Mouse (Mus musculus): ENCODE measurements around the gene Isyna1. TPM values are rescaled to one million over a fixed set of nuclear protein-coding genes. Genes with fewer than 3 reads are reported as not detected.

Isyna1 gene
- polyA plus RNA-seq, 1 experiment, result 77.2 TPM

- no peak overlapping the region for H3K27ac ChIP-seq (ENCODE audit: insufficient read depth, low read length)
- H3K4me3 ChIP-seq (ENCODE audit: insufficient read depth, low read length), result no peak overlapping the region
- 0 out of 2 replicates have a peak, but pooled peaks cover 3% of the 10 kb centered on the region for H3K4me1 ChIP-seq (ENCODE audit: control insufficient read depth, insufficient read depth, low read length)
- TF ChIP-seq POLR2A (IDR thresholded peaks at IDR 0.05; ENCODE audit: extremely low read depth, insufficient read depth, low read length) (no peak), CTCF (IDR thresholded peaks at IDR 0.05; ENCODE audit: extremely low read depth, insufficient read depth, low read length) (no peak)
These were observed 5.5 kb downstream of the Isyna1 start for GRCm38 (mm10) chr8:70599507-70600290.

GRCm38 (mm10) chr8:70600473-70601270, 6.5 kb downstream of the Isyna1 start:
- no peak overlapping the region for H3K4me3 ChIP-seq (ENCODE audit: insufficient read depth, low read length)
- peak overlapping the region; percentile 85 for H3K27ac ChIP-seq (ENCODE audit: insufficient read depth, low read length)
- no peak for TF ChIP-seq CTCF (IDR thresholded peaks at IDR 0.05; ENCODE audit: extremely low read depth, insufficient read depth, low read length)
- TF ChIP-seq POLR2A (IDR thresholded peaks at IDR 0.05; ENCODE audit: extremely low read depth, insufficient read depth, low read length), result no peak
- 0 out of 2 replicates have a peak, but pooled peaks cover 3% of the 10 kb centered on the region for H3K4me1 ChIP-seq (ENCODE audit: control insufficient read depth, insufficient read depth, low read length)

GRCm38 (mm10) chr8:70601271-70601649, 7.1 kb downstream of the Isyna1 start:
- TF ChIP-seq CTCF (IDR thresholded peaks at IDR 0.05; ENCODE audit: extremely low read depth, insufficient read depth, low read length), result no peak
- no peak for TF ChIP-seq POLR2A (IDR thresholded peaks at IDR 0.05; ENCODE audit: extremely low read depth, insufficient read depth, low read length)

GRCm38 (mm10) chr8:70602139-70602811, 8.1 kb downstream of the Isyna1 start:
- Histone ChIP-seq H3K27ac (ENCODE audit: insufficient read depth, low read length) (no peak overlapping the region), H3K4me1 (ENCODE audit: control insufficient read depth, insufficient read depth, low read length) (0 out of 2 replicates have a peak, but pooled peaks cover 3% of the 10 kb centered on the region), H3K4me3 (ENCODE audit: insufficient read depth, low read length) (no peak overlapping the region)
- no peak for TF ChIP-seq CTCF (IDR thresholded peaks at IDR 0.05; ENCODE audit: extremely low read depth, insufficient read depth, low read length)
- TF ChIP-seq POLR2A (IDR thresholded peaks at IDR 0.05; ENCODE audit: extremely low read depth, insufficient read depth, low read length), result no peak

More at GRCm38 (mm10) chr8:70601271-70601649, 7.1 kb downstream of the Isyna1 start:
- no peak overlapping the region for H3K4me3 ChIP-seq (ENCODE audit: insufficient read depth, low read length)
- H3K4me1 ChIP-seq (ENCODE audit: control insufficient read depth, insufficient read depth, low read length), result 0 out of 2 replicates have a peak, but pooled peaks cover 3% of the 10 kb centered on the region
- 0 out of 2 replicates have a peak overlapping the region, but pooled peaks have one; percentile 38 for H3K27ac ChIP-seq (ENCODE audit: insufficient read depth, low read length)

GRCm38 (mm10) chr8:70604558-70604957, 10.4 kb downstream of the Isyna1 start:
- no peak overlapping the region for H3K27ac ChIP-seq (ENCODE audit: insufficient read depth, low read length)

GRCm38 (mm10) chr8:70605871-70606779, 12.0 kb downstream of the Isyna1 start:
- H3K27ac ChIP-seq (ENCODE audit: insufficient read depth, low read length), result no peak overlapping the region
- peak overlapping the region; percentile 92; the same call in 1 of the 2 replicates for H3K4me3 ChIP-seq (ENCODE audit: insufficient read depth, low read length)
- TF ChIP-seq POLR2A (IDR thresholded peaks at IDR 0.05; ENCODE audit: extremely low read depth, insufficient read depth, low read length), result no peak
- no peak for TF ChIP-seq CTCF (IDR thresholded peaks at IDR 0.05; ENCODE audit: extremely low read depth, insufficient read depth, low read length)
- peaks cover 6% of the 10 kb centered on the region for H3K4me1 ChIP-seq (ENCODE audit: control insufficient read depth, insufficient read depth, low read length)

More at GRCm38 (mm10) chr8:70604558-70604957, 10.4 kb downstream of the Isyna1 start:
- no peak overlapping the region for H3K4me3 ChIP-seq (ENCODE audit: insufficient read depth, low read length)
- peaks cover 7% of the 10 kb centered on the region; the same call in 1 of the 2 replicates for H3K4me1 ChIP-seq (ENCODE audit: control insufficient read depth, insufficient read depth, low read length)
- TF ChIP-seq POLR2A (IDR thresholded peaks at IDR 0.05; ENCODE audit: extremely low read depth, insufficient read depth, low read length) (no peak), CTCF (IDR thresholded peaks at IDR 0.05; ENCODE audit: extremely low read depth, insufficient read depth, low read length) (no peak)

GRCm38 (mm10) chr8:70606780-70607602, 12.8 kb downstream of the Isyna1 start:
- no peak overlapping the region for H3K27ac ChIP-seq (ENCODE audit: insufficient read depth, low read length)
- peak overlapping the region; percentile 92 for H3K4me3 ChIP-seq (ENCODE audit: insufficient read depth, low read length)
- TF ChIP-seq CTCF (IDR thresholded peaks at IDR 0.05; ENCODE audit: extremely low read depth, insufficient read depth, low read length) (no peak), POLR2A (IDR thresholded peaks at IDR 0.05; ENCODE audit: extremely low read depth, insufficient read depth, low read length) (no peak)
- peaks cover 6% of the 10 kb centered on the region for H3K4me1 ChIP-seq (ENCODE audit: control insufficient read depth, insufficient read depth, low read length)

GRCm38 (mm10) chr8:70607603-70607897, 13.4 kb downstream of the Isyna1 start:
- Histone ChIP-seq H3K4me3 (ENCODE audit: insufficient read depth, low read length) (peak overlapping the region; percentile 92), H3K4me1 (ENCODE audit: control insufficient read depth, insufficient read depth, low read length) (peaks cover 6% of the 10 kb centered on the region), H3K27ac (ENCODE audit: insufficient read depth, low read length) (peak overlapping the region; percentile 99)
- no peak for TF ChIP-seq POLR2A (IDR thresholded peaks at IDR 0.05; ENCODE audit: extremely low read depth, insufficient read depth, low read length)
- TF ChIP-seq CTCF (IDR thresholded peaks at IDR 0.05; ENCODE audit: extremely low read depth, insufficient read depth, low read length), result no peak
